Mouse (Mus musculus) ES-Bruce4 (cell line): ENCODE data around the gene Nr2c1.

Source experiments
- CTCF ChIP-seq: IDR thresholded peaks from one replicate; pipeline ENCODE4 v1.8.1; 2011; ENCODE audit warnings: low read depth, low read length
- EP300 ChIP-seq: IDR thresholded peaks from 2 replicates; pipeline ENCODE4 v1.6.1; 2011; ENCODE audit warnings: low read depth, low read length; ENCODE audit not compliant: insufficient read depth

GRCm38 (mm10) chr10:94123581-94123980, 24.2 kb upstream of the Nr2c1 start:
- TF ChIP-seq EP300 (no peak), CTCF (no peak)
